ENCODE assay signal across 20 mouse cellular contexts in the genomic region with DNA sequence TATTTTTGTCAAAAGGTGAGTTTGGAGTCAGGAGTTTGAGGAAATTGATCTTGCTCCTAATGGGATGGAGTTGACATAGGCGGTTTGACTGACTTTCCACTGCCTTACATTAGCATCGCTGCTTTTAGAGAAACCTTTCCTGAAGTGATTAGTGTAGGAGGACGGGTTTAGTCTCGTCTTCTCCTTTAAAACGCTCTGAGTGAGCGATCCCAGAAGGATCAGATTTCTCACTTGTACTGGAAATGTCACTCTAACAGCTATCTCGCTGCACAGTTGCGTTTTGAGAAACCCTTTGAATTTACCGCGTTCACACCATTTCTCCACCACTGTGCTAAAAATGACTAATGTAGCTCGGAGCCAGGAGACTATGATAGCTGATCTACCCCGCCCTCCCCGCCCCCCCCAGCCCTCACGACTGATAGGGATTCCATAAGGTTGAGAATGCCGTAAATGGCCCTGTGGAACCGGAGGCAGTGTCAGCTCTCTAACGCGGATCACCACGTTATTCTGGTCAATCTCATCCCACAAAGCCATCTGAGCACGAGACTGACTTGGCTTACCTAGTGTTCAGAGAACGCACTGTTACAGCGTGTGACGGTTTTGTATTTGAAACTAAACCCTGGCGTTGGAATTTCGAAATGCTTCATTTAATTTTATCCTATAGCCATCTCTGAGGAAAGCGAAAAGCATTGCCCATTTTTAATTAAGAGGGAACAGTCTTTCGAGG.
DNase-seq lines count a peak whose midpoint lies in the region; ATAC-seq and TF ChIP-seq lines count a peak whose summit lies in the region.
"Had no signal": no experiment of that assay in that cellular context is flagged by ENCODE, and none has a peak within 500 bp of the region (broad histone marks: within the 10 kb centered on the region; RNA-seq: fewer than 3 reads in every experiment).

No protein-coding gene starts in this region.

- ATAC-seq in frontal cortex, adult (ENCODE audit: low TSS enrichment): peak; percentile 29
- ATAC-seq in kidney, embryonic 14.5 days (ENCODE audit: low FRiP score, low TSS enrichment): peak; percentile 53; the same call in 1 of the 2 replicates
- no peak for ATAC-seq in embryonic facial prominence, embryonic 14.5 days (ENCODE audit: low read depth)
- no peak for ATAC-seq in megakaryocyte progenitor cell, adult 5-6 weeks (replicated peaks; ENCODE audit: poor library complexity)
- ATAC-seq: liver, postnatal 0 days; midbrain, embryonic 13.5 days had no signal

- H3K4me3 ChIP-seq in kidney, embryonic 14.5 days (ENCODE audit: low read length): peak overlapping the region; percentile 26
- H3K4me3 ChIP-seq in embryonic facial prominence, embryonic 14.5 days (ENCODE audit: low read depth, low read length): no peak overlapping the region
- H3K4me3 ChIP-seq: left cerebral cortex, adult 2 months; midbrain, embryonic 13.5 days; neural tube, embryonic 13.5 days had no signal

- no peaks in the 10 kb centered on the region for H3K4me1 ChIP-seq in kidney, embryonic 14.5 days (ENCODE audit: control insufficient read depth, insufficient read depth, low read length)
- H3K4me1 ChIP-seq in embryonic facial prominence, embryonic 14.5 days (ENCODE audit: control insufficient read depth, insufficient read depth, low read length): no peaks in the 10 kb centered on the region
- H3K4me1 ChIP-seq: midbrain, embryonic 13.5 days; neural tube, embryonic 13.5 days had no signal

- no peak for DNase-seq in frontal cortex, postnatal 14 days (ENCODE audit: low spot score in 2 of 2)
- DNase-seq in kidney, adult 8-10 months: no peak
- DNase-seq in brain, embryonic 14.5 days (ENCODE audit: low read depth): peak; percentile 54
- peak; percentile 54 for DNase-seq in embryonic facial prominence, embryonic 14.5 days (ENCODE audit: low spot score)
- DNase-seq: adrenal gland, adult 2 months; cerebellum, adult 9-10 months; heart, postnatal 14 days; kidney, postnatal 14 days; left cerebral cortex, postnatal 4 days; liver, postnatal 0 days; lung, postnatal 10 days; thymus, adult 18-20 months; thymus, postnatal 4 days had no signal

- WGBS in kidney, embryonic 14.5 days: 39% methylated on average over 27 of the region's 27 CpGs
- 57% methylated on average over 27 of the region's 27 CpGs for WGBS in embryonic facial prominence, embryonic 14.5 days

- no peak overlapping the region for H3K27ac ChIP-seq in kidney, embryonic 14.5 days (ENCODE audit: low read depth, low read length)
- H3K27ac ChIP-seq in embryonic facial prominence, embryonic 14.5 days (replicated peaks; ENCODE audit: low read depth, low read length): no peak overlapping the region
- H3K27ac ChIP-seq: hindbrain, embryonic 14.5 days; left cerebral cortex, adult 2 months; midbrain, embryonic 13.5 days; neural tube, embryonic 13.5 days had no signal

- peak overlapping the region; percentile 40 for H3K4me2 ChIP-seq in kidney, embryonic 14.5 days (replicated peaks; ENCODE audit: low read depth, low read length)
- H3K4me2 ChIP-seq in embryonic facial prominence, embryonic 14.5 days (ENCODE audit: low read depth, low read length): peak overlapping the region; percentile 37
- H3K4me2 ChIP-seq: hindbrain, embryonic 14.5 days; midbrain, embryonic 13.5 days; neural tube, embryonic 13.5 days had no signal

- TF ChIP-seq POLR2A in brain, embryonic 14.5 days (IDR thresholded peaks at IDR 0.05; ENCODE audit: borderline replicate concordance, extremely low read depth, insufficient read depth, insufficient read length, poor library complexity, severe bottlenecking): no peak

- no peak for TF ChIP-seq CTCF in brain, embryonic 14.5 days (IDR thresholded peaks at IDR 0.05; ENCODE audit: borderline replicate concordance, extremely low read depth, insufficient read depth, insufficient read length)

- H3K27me3 ChIP-seq in kidney, embryonic 14.5 days (ENCODE audit: control insufficient read depth, insufficient read depth, low read length): no peaks in the 10 kb centered on the region
- H3K27me3 ChIP-seq in embryonic facial prominence, embryonic 14.5 days (replicated peaks; ENCODE audit: control insufficient read depth, insufficient read depth, low read length): no peaks in the 10 kb centered on the region
- H3K27me3 ChIP-seq: midbrain, embryonic 13.5 days; neural tube, embryonic 13.5 days had no signal

- H3K9ac ChIP-seq in kidney, embryonic 14.5 days (ENCODE audit: low read depth, low read length): no peak overlapping the region
- H3K9ac ChIP-seq in embryonic facial prominence, embryonic 14.5 days (ENCODE audit: low read depth, low read length): no peak overlapping the region
- H3K9ac ChIP-seq: hindbrain, embryonic 14.5 days; liver, postnatal 0 days; midbrain, embryonic 13.5 days; neural tube, embryonic 13.5 days had no signal

- H3K9me3 ChIP-seq in kidney, embryonic 14.5 days (ENCODE audit: control insufficient read depth, low read length): no peaks in the 10 kb centered on the region
- no peaks in the 10 kb centered on the region for H3K9me3 ChIP-seq in embryonic facial prominence, embryonic 14.5 days (ENCODE audit: control insufficient read depth, low read length)
- H3K9me3 ChIP-seq: midbrain, embryonic 13.5 days; neural tube, embryonic 13.5 days had no signal

- H3K36me3 ChIP-seq in kidney, embryonic 14.5 days (ENCODE audit: control insufficient read depth, insufficient read depth, low read length): no peaks in the 10 kb centered on the region
- no peaks in the 10 kb centered on the region for H3K36me3 ChIP-seq in embryonic facial prominence, embryonic 14.5 days (ENCODE audit: control insufficient read depth, insufficient read depth, low read length)
- H3K36me3 ChIP-seq: midbrain, embryonic 13.5 days; neural tube, embryonic 13.5 days had no signal

Comparison
In these comparisons a context has a peak if more than half of its experiments do, and no peak if none do; other contexts are left out.
1. ATAC-seq: peak in frontal cortex, adult (single experiment) and kidney, embryonic 14.5 days (single experiment); none in embryonic facial prominence, embryonic 14.5 days (single experiment) and megakaryocyte progenitor cell, adult 5-6 weeks (single experiment).
2. DNase-seq: peak in brain, embryonic 14.5 days (single experiment) and embryonic facial prominence, embryonic 14.5 days (single experiment); none in frontal cortex, postnatal 14 days (0 of 2) and kidney, adult 8-10 months (0 of 2).